Comparison of ENCODE assay signal across 8 mouse cellular contexts in genomic region chr2:158146223-158146622, GRCm38 (mm10). TPM values are rescaled to one million over a fixed set of nuclear protein-coding genes. Genes with fewer than 3 reads are reported as not detected.
DNase-seq lines count a peak whose midpoint lies in the region; ATAC-seq and TF ChIP-seq lines count a peak whose summit lies in the region.

TSS of gene Tgm2 (minus strand) at chr2:158146436.

- peak within 1 kb of the TSS; percentile 23 for H3K4me3 ChIP-seq in hindbrain, postnatal 0 days (ENCODE audit: low read length)
- peak within 1 kb of the TSS; percentile 43 for H3K4me3 ChIP-seq in left cerebral cortex, adult 2 months
- peak within 1 kb of the TSS; percentile 89 for H3K4me3 ChIP-seq in megakaryocyte, embryonic 14.5 days (replicated peaks)

- peak within 1 kb of the TSS; percentile 53 for H3K4me2 ChIP-seq in hindbrain, postnatal 0 days (ENCODE audit: low read depth, low read length)

- H3K4me1 ChIP-seq in hindbrain, postnatal 0 days (ENCODE audit: insufficient read depth, low read length): no peaks in the 10 kb centered on the region
- H3K4me1 ChIP-seq in megakaryocyte, embryonic 14.5 days: peaks cover 62% of the 10 kb centered on the region

- no peak within 1 kb of the TSS for H3K27ac ChIP-seq in hindbrain, postnatal 0 days
- H3K27ac ChIP-seq in left cerebral cortex, adult 2 months: peak within 1 kb of the TSS; percentile 64

- no peaks in the 10 kb centered on the region for H3K36me3 ChIP-seq in hindbrain, postnatal 0 days (ENCODE audit: insufficient read depth, low read length)
- H3K36me3 ChIP-seq in megakaryocyte, embryonic 14.5 days (replicated peaks; ENCODE audit: low read length): peaks cover 4% of the 10 kb centered on the region

- H3K9me3 ChIP-seq in hindbrain, postnatal 0 days (ENCODE audit: low read length): no peaks in the 10 kb centered on the region
- H3K9me3 ChIP-seq in megakaryocyte, embryonic 14.5 days: peaks cover 13% of the 10 kb centered on the region

- under 1% methylated on average over 16 of the region's 33 CpGs for WGBS in hindbrain, postnatal 0 days

- no peaks in the 10 kb centered on the region for H3K27me3 ChIP-seq in hindbrain, postnatal 0 days (ENCODE audit: insufficient read depth, low read length)
- H3K27me3 ChIP-seq in megakaryocyte, embryonic 14.5 days (replicated peaks): peaks cover 91% of the 10 kb centered on the region

- peak; percentile 77 for DNase-seq in T-cell, adult 2 months (ENCODE audit: low spot score)
- DNase-seq in cerebellum, postnatal 4 days (ENCODE audit: low spot score in 2 of 2): peak; percentile 57 to 66
- DNase-seq in gastrocnemius, adult 8-10 months (ENCODE audit: low spot score in 2 of 2): peak; percentile 90 to 91
- peak; percentile 70 for DNase-seq in hindbrain, postnatal 0 days (ENCODE audit: low spot score)
- DNase-seq in left cerebral cortex, adult 2 months (ENCODE audit: extremely low spot score in 1 of 2, low spot score in 2 of 2): peak; percentile 69 to 75
- peak; percentile 70 to 79 for DNase-seq in right cerebral cortex, adult 2 months (ENCODE audit: low spot score in 2 of 2)
- peak; percentile 95 for DNase-seq in urinary bladder, postnatal 14 days (ENCODE audit: low spot score)

- no peak within 1 kb of the TSS for H3K9ac ChIP-seq in hindbrain, postnatal 0 days (replicated peaks; ENCODE audit: low read length)

- TF ChIP-seq CTCF in hindbrain, postnatal 0 days (IDR thresholded peaks at IDR 0.05; ENCODE audit: low read depth): peak; percentile 62
- peak; percentile 69 for TF ChIP-seq CTCF in left cerebral cortex, adult 2 months (IDR thresholded peaks at IDR 0.05)

- ATAC-seq in hindbrain, postnatal 0 days: peak; percentile 69

- intact Hi-C loops in left cerebral cortex, adult 2 months (cut with DNase I): loop anchor here (2.0 kb wide), 1 partner anchor 37 kb away; no protein-coding TSS in a partner anchor

RNA-seq across cellular contexts. Expression of gene Tgm2, which starts in this region (rescaled TPM):
- total RNA-seq in gastrocnemius, adult 8-10 months (2022): 10 to 100 TPM; 27.0 to 55.7 (median 39.4) TPM
- 13.6 and 14.4 TPM in 2 replicates for total RNA-seq in hindbrain, postnatal 0 days (2014; rRNA removed)
- 6.5 and 7.1 TPM in 2 replicates for polyA plus RNA-seq in hindbrain, postnatal 0 days (2015; fragmentation: Nextera tagmentation; extraction: Ambion mirVana)
- 10 to 100 TPM; 12.9 to 14.6 TPM for total RNA-seq in left cerebral cortex, adult 2 months (2021)
- polyA plus RNA-seq in megakaryocyte, embryonic 14.5 days (2012; ENCODE audit: insufficient read depth, low replicate concordance): 5.6 TPM in 1 of 2 replicates, not detected in the other

Comparison
In these comparisons a context has a peak if more than half of its experiments do, and no peak if none do; other contexts are left out.
1. H3K4me3 ChIP-seq: peak in every context shown above with its lines; median percentile 89 in megakaryocyte, embryonic 14.5 days; 43 in left cerebral cortex, adult 2 months; 23 in hindbrain, postnatal 0 days.